Mouse (Mus musculus) left cerebral cortex, adult 9 months (tissue): ENCODE results near the gene Selenbp2.
"Not testable (repeated sequence)": the region's sequence is repeated elsewhere in the genome, so short reads cannot be mapped to it uniquely, and the experiment has no call there.

ENCODE experiments used
- DNase-seq, 2 experiments: peaks; one replicate each; pipeline ENCODE4 v3.0.0; 2022; ENCODE audit warnings: low spot score in 2 of 2

Gene Selenbp2

GRCm38 (mm10) chr3:94693329-94693825 lies at the start of gene Selenbp2:
Gene Selenbp2, plus strand, starts transcription at chr3:94693556.
- no peak for DNase-seq

DNA sequence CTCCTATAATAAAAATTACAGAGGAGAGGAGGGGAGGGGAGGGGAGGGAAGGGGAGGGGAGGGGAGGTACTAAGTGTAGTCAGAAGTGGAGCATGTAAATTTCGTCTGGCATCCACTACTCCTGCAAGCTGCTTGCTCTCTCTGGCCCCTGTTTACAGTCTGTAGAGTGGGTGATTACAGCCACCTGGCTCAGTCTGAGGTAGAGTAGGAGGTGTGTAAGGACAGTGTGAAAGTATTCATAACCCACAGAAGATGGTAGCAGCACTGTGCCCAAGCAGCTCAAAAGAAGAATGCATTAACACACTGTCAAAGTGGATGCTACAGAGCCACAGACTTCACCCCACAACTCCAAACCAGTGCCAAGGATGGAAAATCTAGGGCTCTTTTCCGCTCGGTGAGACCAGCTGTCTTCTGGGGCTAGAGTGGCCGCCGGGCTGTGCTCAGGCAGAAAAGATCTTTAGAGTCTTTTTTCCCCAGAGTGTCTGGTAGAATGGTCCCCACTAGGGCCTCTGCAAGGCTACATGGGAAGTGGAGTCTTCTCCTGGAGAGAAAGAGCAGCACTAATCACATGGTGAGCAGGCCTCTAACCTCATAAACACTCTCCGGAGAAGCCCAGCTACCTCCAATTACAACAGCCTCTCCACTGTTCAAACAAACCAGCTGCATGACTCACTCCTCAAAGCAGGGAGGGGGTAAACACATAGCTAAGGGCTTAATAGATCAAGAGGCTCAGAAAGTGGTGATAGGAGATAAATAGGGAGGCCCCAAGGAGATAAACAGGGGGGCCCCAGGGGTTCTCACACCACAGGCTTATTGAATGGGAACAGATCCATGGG lies 44.4 kb upstream of the Selenbp2 start:
- peak in 1 of 2 experiments; percentile 9 for DNase-seq

DNA sequence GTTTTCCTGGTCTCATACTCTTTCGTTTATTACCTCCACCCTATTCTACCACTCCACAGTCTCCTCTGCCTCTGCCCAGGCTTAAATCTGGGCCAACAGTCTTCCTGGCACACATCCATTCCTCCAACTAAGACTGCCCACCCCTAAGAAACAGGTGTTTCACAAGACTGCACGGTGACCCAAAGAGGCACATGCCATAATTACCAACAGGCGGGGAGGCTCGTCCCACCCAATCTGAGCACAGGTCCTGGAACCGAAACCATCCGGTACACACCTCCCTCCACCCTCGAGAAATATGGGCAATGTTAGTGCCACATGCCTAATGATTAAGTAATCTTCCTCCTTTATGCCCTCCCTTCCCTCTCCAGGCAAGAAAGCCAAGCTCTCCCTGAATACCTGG lies 42.9 kb upstream of the Selenbp2 start:
- DNase-seq = no peak

DNA sequence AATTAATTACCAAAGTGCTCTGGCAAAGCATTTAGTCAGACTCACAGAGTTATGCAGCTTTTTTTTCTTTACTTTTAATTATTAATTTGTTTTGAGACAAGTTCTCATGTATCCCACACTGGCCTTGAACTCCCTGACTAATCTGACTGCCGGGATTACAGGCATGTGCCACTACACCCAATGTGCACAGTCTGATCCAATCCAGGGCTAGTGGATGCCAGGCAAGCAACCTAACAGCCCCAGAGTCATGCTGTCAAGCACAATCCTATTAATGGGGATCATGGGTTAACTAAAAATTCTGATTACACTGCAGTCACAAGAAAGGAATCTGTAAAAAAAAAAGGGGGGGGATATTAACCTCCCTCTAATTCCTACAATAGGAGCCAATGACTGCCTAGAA lies 39.4 kb upstream of the Selenbp2 start:
- not testable (repeated sequence) for DNase-seq

GRCm38 (mm10) chr3:94657852-94658739 lies 35.3 kb upstream of the Selenbp2 start:
- not testable (repeated sequence) for DNase-seq

- peak in 1 of 2 experiments; percentile 54 for DNase-seq
Observed at GRCm38 (mm10) chr3:94658740-94659095, 34.6 kb upstream of the Selenbp2 start, which contains the start of gene Tuft1. Gene Tuft1, minus strand, starts transcription at chr3:94658872.

DNA sequence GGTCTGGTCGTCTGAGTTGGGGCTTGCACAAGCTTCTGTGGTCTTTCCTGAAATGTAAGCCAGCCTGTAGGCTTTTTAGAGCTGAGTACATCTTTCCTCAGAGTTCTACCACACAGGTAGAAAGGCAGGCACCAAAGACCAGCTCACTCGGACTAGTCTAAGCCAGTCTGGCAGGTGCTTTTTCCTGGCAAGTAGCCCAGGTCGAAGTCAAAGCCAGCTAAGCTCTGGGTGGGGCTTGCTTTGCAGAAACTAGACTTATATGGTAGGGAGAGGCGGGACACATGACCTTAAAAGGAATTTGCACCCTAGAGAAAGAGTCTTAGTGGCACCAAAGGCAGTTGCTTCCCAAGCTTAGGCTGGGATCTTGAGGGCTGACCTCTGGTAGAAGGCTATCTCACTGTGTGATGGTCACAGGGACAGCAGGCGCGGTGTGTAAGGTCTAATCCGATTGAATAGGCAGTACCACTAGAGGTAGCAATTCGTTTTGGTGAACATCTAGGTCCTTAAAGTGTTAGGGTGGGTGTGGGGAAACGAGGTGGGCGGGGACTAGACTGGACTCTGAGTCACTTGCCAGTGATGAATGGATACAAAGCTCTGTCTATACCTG lies 34.1 kb upstream of the Selenbp2 start:
- DNase-seq = not testable (repeated sequence)

- not testable (repeated sequence) for DNase-seq
Observed at GRCm38 (mm10) chr3:94660841-94661240, 32.5 kb upstream of the Selenbp2 start.

DNA sequence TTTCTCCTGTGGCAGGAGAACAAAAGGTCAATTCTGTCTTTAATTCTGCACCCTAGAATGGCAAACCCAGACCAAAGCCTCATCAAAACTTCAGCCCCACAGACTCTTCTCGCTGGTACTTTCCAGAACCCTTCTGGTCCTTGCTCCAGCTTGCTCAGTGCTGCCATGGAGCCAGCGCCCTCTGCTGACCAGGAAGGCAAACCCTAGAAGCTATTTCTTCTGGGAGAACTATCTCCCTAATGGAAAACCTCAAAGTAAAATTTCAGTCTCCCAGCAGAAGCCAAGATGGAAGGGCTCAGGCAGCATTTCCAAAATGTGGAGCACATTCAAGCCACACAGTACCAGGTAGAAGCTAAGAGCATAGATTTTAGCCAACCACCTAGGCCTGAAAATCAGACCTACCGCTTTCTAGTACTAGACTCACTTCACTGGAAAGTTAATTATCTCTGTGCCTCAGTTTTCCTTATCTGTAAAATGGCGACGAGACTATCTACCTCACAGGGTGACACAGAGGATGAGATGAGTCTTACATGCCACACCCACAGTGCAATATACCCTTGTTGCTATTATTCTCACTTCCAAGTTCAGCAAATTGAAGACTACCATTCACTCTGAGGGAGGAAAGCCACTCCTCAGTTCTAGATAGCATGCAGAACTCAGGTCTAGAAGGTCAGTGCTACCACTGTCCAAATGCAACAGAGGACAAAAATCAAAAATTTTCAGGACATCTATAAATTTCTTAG lies 28.1 kb upstream of the Selenbp2 start:
- DNase-seq = not testable (repeated sequence)

- not testable (repeated sequence) for DNase-seq
Observed at GRCm38 (mm10) chr3:94665896-94666295, 27.5 kb upstream of the Selenbp2 start.

DNA sequence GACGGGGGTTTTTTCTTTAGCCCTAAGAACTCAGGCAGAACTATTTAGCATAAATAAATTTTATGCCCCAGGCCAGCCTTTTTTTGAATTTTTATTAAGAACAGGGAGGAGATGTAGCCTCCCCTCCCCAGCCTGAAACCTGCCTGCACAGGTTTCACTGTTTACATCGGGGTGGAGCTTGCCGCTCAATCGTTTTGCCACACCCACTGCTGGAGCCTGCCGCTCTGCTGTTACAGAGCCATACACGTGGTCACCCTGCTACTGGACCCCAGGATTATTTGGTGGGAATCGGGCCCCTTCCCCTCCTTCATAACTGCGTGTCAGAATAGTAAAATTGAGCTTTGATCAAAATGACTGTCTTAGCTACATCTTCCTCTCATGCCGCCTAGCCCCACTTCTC lies 18.3 kb upstream of the Selenbp2 start:
- not testable (repeated sequence) for DNase-seq

DNA sequence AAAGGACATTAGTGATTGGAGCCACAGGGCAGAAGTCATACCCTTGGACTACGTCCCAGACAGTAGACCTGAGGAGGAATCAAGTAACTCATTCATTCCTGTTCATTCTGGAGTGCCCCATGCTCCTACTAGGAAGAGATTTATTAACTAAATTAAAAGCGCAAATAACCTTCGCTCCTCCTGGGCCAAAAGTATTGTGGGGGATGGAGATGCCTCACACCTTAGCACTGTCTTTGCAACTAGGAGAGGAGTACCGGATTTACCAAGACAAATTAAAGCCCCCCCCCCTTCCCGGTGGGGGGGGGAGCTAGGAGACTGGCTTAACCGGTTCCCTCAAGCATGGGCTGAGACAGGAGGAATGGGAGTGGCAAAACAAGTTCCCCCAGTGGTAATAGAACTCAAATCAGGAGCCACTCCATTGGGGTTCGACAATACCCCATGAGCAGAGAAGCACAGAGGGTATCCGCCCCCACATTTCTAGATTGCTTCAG lies 14.0 kb upstream of the Selenbp2 start:
- no peak for DNase-seq

GRCm38 (mm10) chr3:94680032-94680431 lies 13.3 kb upstream of the Selenbp2 start:
- DNase-seq = not testable (repeated sequence)

DNA sequence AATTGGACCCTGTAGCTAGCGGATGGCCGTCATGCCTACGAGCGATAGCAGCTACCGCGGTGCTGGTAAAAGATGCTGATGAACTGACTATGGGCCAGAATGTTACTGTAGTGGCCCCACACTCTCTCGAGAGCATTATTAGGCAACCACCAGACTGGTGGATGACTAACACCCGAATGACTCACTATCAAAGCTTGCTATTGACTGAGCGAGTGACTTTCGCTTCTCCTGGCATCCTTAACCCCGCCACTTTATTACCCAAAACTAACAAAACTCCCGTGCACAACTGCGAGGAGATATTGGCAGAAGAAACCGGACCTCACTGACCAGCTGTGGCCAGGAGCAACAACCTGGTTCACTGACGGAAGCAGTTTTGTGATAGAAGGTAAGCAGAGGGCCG lies 12.6 kb upstream of the Selenbp2 start:
- DNase-seq = no peak

GRCm38 (mm10) chr3:94683646-94684045 lies 9.7 kb upstream of the Selenbp2 start:
- DNase-seq = no peak

DNA sequence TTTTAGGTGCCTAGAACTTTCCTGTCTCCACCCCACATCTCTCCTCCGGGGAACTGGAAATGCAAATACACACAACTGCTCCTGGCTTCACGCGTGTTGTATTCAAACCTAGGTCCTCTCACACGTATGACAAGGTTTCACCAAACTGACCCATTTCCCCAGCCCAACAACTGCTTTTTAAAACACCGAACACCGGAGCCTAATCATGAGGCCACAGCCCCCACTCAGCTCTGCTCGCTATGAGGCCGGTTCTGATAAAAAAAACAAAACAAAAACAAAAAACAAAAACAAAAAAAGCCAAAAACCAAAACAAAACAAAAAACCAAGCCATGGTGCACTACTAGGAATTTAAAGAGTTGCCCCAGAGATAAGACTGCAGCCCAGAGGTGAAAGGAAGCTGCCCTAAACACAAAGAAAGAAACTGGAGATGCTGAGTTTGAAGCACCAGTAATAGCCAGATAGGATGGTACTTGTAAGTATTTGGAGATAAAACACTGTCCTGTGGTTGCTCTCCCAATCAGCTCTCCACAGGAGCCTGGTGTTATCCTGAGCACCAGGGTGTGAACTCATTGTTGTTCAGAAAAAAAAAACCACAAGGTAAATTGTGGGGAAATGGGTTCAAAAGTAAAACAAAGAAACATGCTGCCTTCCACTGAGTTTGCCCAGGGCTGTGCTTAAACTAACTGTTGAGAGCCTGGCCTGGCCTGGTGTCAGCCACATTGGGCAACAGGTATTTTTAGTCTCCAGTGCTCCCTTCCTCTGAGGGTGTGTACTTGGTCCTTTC lies 7.2 kb upstream of the Selenbp2 start:
- not testable (repeated sequence) for DNase-seq

DNA sequence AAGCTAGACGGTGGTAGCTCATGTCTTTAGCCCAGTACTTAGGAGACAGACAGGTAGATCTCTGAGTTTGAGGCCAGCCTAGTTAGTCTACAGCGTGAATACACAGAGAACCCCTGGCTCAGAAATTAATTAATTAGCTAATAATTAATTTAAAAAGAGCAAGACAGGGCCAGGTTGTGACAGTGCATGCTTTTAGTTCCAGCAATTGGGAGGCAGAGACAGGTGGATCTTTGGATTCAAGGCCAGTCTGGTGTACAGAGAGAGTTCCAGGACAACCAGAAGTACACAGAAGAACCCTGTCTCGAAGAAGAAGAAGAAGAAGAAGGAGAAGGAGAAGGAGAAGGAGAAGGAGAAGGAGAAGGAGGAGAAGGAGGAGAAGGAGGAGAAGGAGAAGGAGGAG lies 4.7 kb upstream of the Selenbp2 start:
- DNase-seq = not testable (repeated sequence)

GRCm38 (mm10) chr3:94689195-94689594 lies 4.2 kb upstream of the Selenbp2 start:
- DNase-seq = not testable (repeated sequence)

DNA sequence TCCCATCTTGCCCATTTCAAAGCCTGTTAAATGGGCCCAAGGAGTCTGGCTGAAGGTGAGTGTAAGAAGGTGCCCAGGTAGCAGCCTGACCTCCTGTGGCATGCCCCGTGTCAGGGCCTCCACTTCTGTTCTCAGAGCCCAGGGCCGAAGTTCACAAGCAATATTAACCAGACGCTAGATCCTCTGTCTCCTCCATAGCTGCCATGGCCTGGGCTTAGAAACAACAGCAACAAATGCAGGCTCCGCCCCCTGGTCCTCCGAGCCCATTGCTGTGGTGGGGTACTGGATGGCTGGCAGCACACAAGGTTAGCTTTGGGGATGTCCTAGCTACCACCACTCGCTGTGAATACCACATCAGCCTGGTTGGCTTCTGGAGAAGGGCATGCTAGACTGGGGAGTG lies 3.2 kb upstream of the Selenbp2 start:
- DNase-seq = not testable (repeated sequence)

DNA sequence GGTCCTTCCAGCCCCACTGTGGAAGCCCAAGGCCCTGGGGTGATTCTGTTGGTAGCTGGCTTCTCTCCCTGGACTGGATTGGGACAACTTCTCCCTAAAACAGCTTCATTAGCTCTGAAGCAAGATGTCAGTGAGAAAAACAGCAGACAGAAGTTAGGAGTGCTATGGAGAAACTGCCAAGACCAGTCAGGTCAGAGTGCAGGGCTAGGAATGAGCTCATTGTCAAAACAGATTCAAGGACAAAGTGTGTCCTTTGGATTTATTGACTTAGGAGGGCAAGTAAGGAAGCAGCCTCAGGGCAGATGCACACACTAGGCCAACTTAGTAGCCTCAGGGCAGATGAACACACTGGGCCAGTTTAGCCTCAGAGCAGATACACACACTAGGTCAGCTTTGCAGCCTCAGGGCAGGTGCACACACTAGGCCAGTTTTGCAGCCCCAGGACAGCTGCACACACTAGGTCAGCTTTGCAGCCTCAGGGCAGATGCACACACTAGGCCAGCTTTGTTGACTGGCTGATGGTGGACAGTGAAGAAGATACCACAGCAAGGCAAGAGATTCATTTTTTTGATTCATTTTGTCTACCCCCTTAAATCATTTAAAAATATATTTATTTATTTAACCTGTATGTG lies 2.6 kb upstream of the Selenbp2 start:
- no peak for DNase-seq
